Comparison of ENCODE assay signal across 9 mouse cellular contexts in genomic region chr9:89496729-89497398, GRCm38 (mm10).
DNase-seq lines count a peak whose midpoint lies in the region; ATAC-seq lines count a peak whose summit lies in the region.
"Had no signal": no experiment of that assay in that cellular context is flagged by ENCODE, and none has a peak within 500 bp of the region (broad histone marks: within the 10 kb centered on the region; RNA-seq: fewer than 3 reads in every experiment).

No protein-coding gene starts in this region.

- peak overlapping the region; percentile 49 for H3K4me2 ChIP-seq in kidney, embryonic 15.5 days
- peak overlapping the region; percentile 19; the same call in 1 of the 2 replicates for H3K4me2 ChIP-seq in forebrain, embryonic 12.5 days
- H3K4me2 ChIP-seq in intestine, embryonic 16.5 days (ENCODE audit: low read depth, low read length): 0 out of 2 replicates have a peak overlapping the region, but pooled peaks have one; percentile 6
- peak overlapping the region; percentile 6; the same call in 1 of the 2 replicates for H3K4me2 ChIP-seq in neural tube, embryonic 14.5 days (ENCODE audit: low read depth, low read length)
- H3K4me2 ChIP-seq: lung, embryonic 14.5 days had no signal

- no peaks in the 10 kb centered on the region for H3K9me3 ChIP-seq in kidney, embryonic 15.5 days (replicated peaks)
- no peaks in the 10 kb centered on the region for H3K9me3 ChIP-seq in forebrain, embryonic 12.5 days
- no peaks in the 10 kb centered on the region for H3K9me3 ChIP-seq in intestine, embryonic 16.5 days (ENCODE audit: control insufficient read depth, low read length)
- no peaks in the 10 kb centered on the region for H3K9me3 ChIP-seq in neural tube, embryonic 14.5 days (ENCODE audit: control insufficient read depth, low read length)

- H3K4me3 ChIP-seq in kidney, embryonic 15.5 days (replicated peaks): peak overlapping the region; percentile 13
- H3K4me3 ChIP-seq in forebrain, embryonic 12.5 days (replicated peaks): no peak overlapping the region
- no peak overlapping the region for H3K4me3 ChIP-seq in intestine, embryonic 16.5 days (ENCODE audit: low read length)
- no peak overlapping the region for H3K4me3 ChIP-seq in neural tube, embryonic 14.5 days (ENCODE audit: low read depth, low read length)

- no peaks in the 10 kb centered on the region for H3K36me3 ChIP-seq in kidney, embryonic 15.5 days
- no peaks in the 10 kb centered on the region for H3K36me3 ChIP-seq in forebrain, embryonic 12.5 days (replicated peaks)
- no peaks in the 10 kb centered on the region for H3K36me3 ChIP-seq in intestine, embryonic 16.5 days (ENCODE audit: control insufficient read depth, insufficient read depth, low read length)
- no peaks in the 10 kb centered on the region for H3K36me3 ChIP-seq in neural tube, embryonic 14.5 days (ENCODE audit: control insufficient read depth, insufficient read depth, low read length)

- H3K27ac ChIP-seq in kidney, embryonic 15.5 days: peak overlapping the region; percentile 14
- peak overlapping the region; percentile 56 for H3K27ac ChIP-seq in forebrain, embryonic 12.5 days
- no peak overlapping the region for H3K27ac ChIP-seq in intestine, embryonic 16.5 days (ENCODE audit: low read length)
- peak overlapping the region; percentile 92 for H3K27ac ChIP-seq in neural tube, embryonic 14.5 days (ENCODE audit: low read depth, low read length)

- no peak for DNase-seq in kidney, adult 18-20 months
- DNase-seq in B cell, adult 2 months: no peak
- DNase-seq in ovary, postnatal 36 days (ENCODE audit: low spot score): no peak
- no peak for DNase-seq in frontal cortex, postnatal 36 days (ENCODE audit: low spot score in 2 of 2)
- DNase-seq: lung, embryonic 14.5 days had no signal

- 13% methylated on average over 14 of the region's 14 CpGs for WGBS in kidney, embryonic 15.5 days
- 57% methylated on average over 14 of the region's 14 CpGs for WGBS in forebrain, embryonic 12.5 days
- WGBS in intestine, embryonic 16.5 days: 30% methylated on average over 14 of the region's 14 CpGs
- 6% methylated on average over 14 of the region's 14 CpGs for WGBS in neural tube, embryonic 14.5 days

- H3K4me1 ChIP-seq in kidney, embryonic 15.5 days: peaks cover 13% of the 10 kb centered on the region
- H3K4me1 ChIP-seq in forebrain, embryonic 12.5 days: peaks cover 7% of the 10 kb centered on the region; the same call in 1 of the 2 replicates
- H3K4me1 ChIP-seq in intestine, embryonic 16.5 days (ENCODE audit: control insufficient read depth, insufficient read depth, low read length): no peaks in the 10 kb centered on the region
- peaks cover 6% of the 10 kb centered on the region; the same call in 1 of the 2 replicates for H3K4me1 ChIP-seq in neural tube, embryonic 14.5 days (ENCODE audit: control insufficient read depth, insufficient read depth, low read length)

- no peak overlapping the region for H3K9ac ChIP-seq in kidney, embryonic 15.5 days
- no peak overlapping the region for H3K9ac ChIP-seq in forebrain, embryonic 12.5 days
- H3K9ac ChIP-seq in intestine, embryonic 16.5 days (ENCODE audit: low read depth, low read length): no peak overlapping the region
- H3K9ac ChIP-seq in neural tube, embryonic 14.5 days (replicated peaks; ENCODE audit: low read depth, low read length): no peak overlapping the region
- H3K9ac ChIP-seq: lung, embryonic 14.5 days had no signal

- ATAC-seq in kidney, embryonic 15.5 days (replicated peaks; ENCODE audit: low FRiP score): peak; percentile 88
- ATAC-seq in forebrain, embryonic 12.5 days (ENCODE audit: low FRiP score): peak; percentile 74
- ATAC-seq in intestine, embryonic 16.5 days: no peak
- peak; percentile 91 for ATAC-seq in neural tube, embryonic 14.5 days (ENCODE audit: low read depth)

- no peaks in the 10 kb centered on the region for H3K27me3 ChIP-seq in kidney, embryonic 15.5 days
- H3K27me3 ChIP-seq in forebrain, embryonic 12.5 days: no peaks in the 10 kb centered on the region
- no peaks in the 10 kb centered on the region for H3K27me3 ChIP-seq in intestine, embryonic 16.5 days (replicated peaks; ENCODE audit: control insufficient read depth, insufficient read depth, low read length)
- H3K27me3 ChIP-seq in neural tube, embryonic 14.5 days (ENCODE audit: control insufficient read depth, insufficient read depth, low read length): no peaks in the 10 kb centered on the region
